Mouse (Mus musculus) midbrain, embryonic 14.5 days (tissue): ENCODE results near the gene Camk2g. TPM values are rescaled to one million over a fixed set of nuclear protein-coding genes. Genes with fewer than 3 reads are reported as not detected.

Experiments used
- ATAC-seq: fragments of 200-750 bp; cut with Nextera tagmentation; 2 replicates; pipeline ENCODE4 v1.8.0; 2017; ENCODE audit warnings: moderate number of reproducible peaks, moderate library complexity; ENCODE audit not compliant: low FRiP score, low TSS enrichment
- DNase-seq: peaks from one replicate; pipeline ENCODE4 v3.0.0-alpha.2; 2015
- H3K27ac ChIP-seq: fragments of 300-500 bp; sonication (generic); replicated peaks from 2 replicates; pipeline ENCODE4 v1.5.1; 2014; ENCODE audit warnings: mild to moderate bottlenecking, low read depth, low read length, moderate library complexity
- H3K27me3 ChIP-seq: fragments of 300-500 bp; sonication (generic); 2 replicates; pipeline ENCODE4 v1.6.1; 2014; ENCODE audit warnings: low read length, control low read depth, mixed read lengths; ENCODE audit not compliant: control insufficient read depth, insufficient read depth
- H3K36me3 ChIP-seq: fragments of 300-500 bp; sonication (generic); 2 replicates; pipeline ENCODE4 v1.6.1; 2014; ENCODE audit warnings: low read length, control low read depth; ENCODE audit not compliant: control insufficient read depth, insufficient read depth
- H3K4me1 ChIP-seq: fragments of 300-500 bp; sonication (generic); 2 replicates; pipeline ENCODE4 v1.6.1; 2014; ENCODE audit warnings: mild to moderate bottlenecking, antibody characterized with exemption, low read length, control low read depth; ENCODE audit not compliant: control insufficient read depth, insufficient read depth
- H3K4me2 ChIP-seq: fragments of 300-500 bp; sonication (generic); 2 replicates; pipeline ENCODE4 v1.6.1; 2014; ENCODE audit warnings: mild to moderate bottlenecking, low read length, moderate library complexity
- H3K4me3 ChIP-seq: fragments of 300-500 bp; sonication (generic); replicated peaks from 2 replicates; pipeline ENCODE4 v1.5.1; 2014; ENCODE audit warnings: low read depth, low read length
- H3K9ac ChIP-seq: fragments of 300-500 bp; sonication (generic); replicated peaks from 2 replicates; pipeline ENCODE4 v1.6.1; 2014; ENCODE audit warnings: mild to moderate bottlenecking, low read length, moderate library complexity
- H3K9me3 ChIP-seq: fragments of 300-500 bp; sonication (generic); 2 replicates; pipeline ENCODE4 v1.6.1; 2016; ENCODE audit warnings: low read length, control low read depth, mixed read lengths; ENCODE audit not compliant: control insufficient read depth
- WGBS: fragments of 180-500 bp; shearing (Covaris S2); extraction: QIAGEN DNeasy Blood & Tissue Kit; methylation state at CpG from one replicate; pipeline ENCODE4 v1.1.7; 2014; 5-methylcytosine and 5-hydroxymethylcytosine counted together
- microRNA-seq: library from miRNA; unstranded; fragments of <30 nt; microRNA quantifications from one replicate; pipeline ENCODE4, GENCODE M21; 2016
- polyA plus RNA-seq: library from polyadenylated mRNA; unstranded; fragments of >200 nt; fragmentation: Nextera tagmentation; extraction: Ambion mirVana; gene quantifications from 2 replicates; pipeline ENCODE4 v1.2.1, GENCODE M21; 2014

The Camk2g gene
- polyA plus RNA-seq, 1 experiment from 2014 or later = 122 TPM

GRCm38 (mm10) chr14:20691772-20692171 is 102.1 kb downstream of the Camk2g start:
- ATAC-seq (no peak), DNase-seq (no peak)
- 97% methylated on average over 6 of the region's 6 CpGs for WGBS

GRCm38 (mm10) chr14:20689009-20689408 is 104.9 kb downstream of the Camk2g start:
- ATAC-seq = no peak
- no peak overlapping the region for H3K27ac ChIP-seq
- H3K9ac ChIP-seq = no peak overlapping the region
- DNase-seq = no peak
- H3K9me3 ChIP-seq = no peaks in the 10 kb centered on the region
- no peaks in the 10 kb centered on the region for H3K27me3 ChIP-seq
- no peak overlapping the region for H3K4me3 ChIP-seq
- H3K4me2 ChIP-seq = no peak overlapping the region
- H3K4me1 ChIP-seq = no peaks in the 10 kb centered on the region
- 96% methylated on average over 2 of the region's 2 CpGs for WGBS
- H3K36me3 ChIP-seq = peaks cover 99% of the 10 kb centered on the region

More at GRCm38 (mm10) chr14:20691772-20692171, 102.1 kb downstream of the Camk2g start:
- Histone ChIP-seq H3K27ac (no peak overlapping the region), H3K4me2 (no peak overlapping the region), H3K9ac (no peak overlapping the region), H3K4me3 (no peak overlapping the region), H3K27me3 (no peaks in the 10 kb centered on the region), H3K36me3 (peaks cover 76% of the 10 kb centered on the region), H3K4me1 (peaks cover 15% of the 10 kb centered on the region), H3K9me3 (no peaks in the 10 kb centered on the region)

- 93% methylated on average over 3 of the region's 3 CpGs for WGBS
Measured at GRCm38 (mm10) chr14:20686576-20686975, 107.3 kb downstream of the Camk2g start.

More at GRCm38 (mm10) chr14:20686576-20686975, 107.3 kb downstream of the Camk2g start:
- H3K9ac ChIP-seq = no peak overlapping the region
- H3K27me3 ChIP-seq = no peaks in the 10 kb centered on the region
- no peak overlapping the region for H3K27ac ChIP-seq
- peaks cover 99% of the 10 kb centered on the region for H3K36me3 ChIP-seq
- H3K4me2 ChIP-seq = no peak overlapping the region
- no peaks in the 10 kb centered on the region for H3K4me1 ChIP-seq
- no peak overlapping the region for H3K4me3 ChIP-seq
- no peaks in the 10 kb centered on the region for H3K9me3 ChIP-seq
- ATAC-seq (no peak), DNase-seq (no peak)

Small RNAs within 50 kb of the gene (microRNA-seq; reads per million reads assigned to microRNA genes)
- gene Mir6946 = 1.2 reads per million

Other genes starting within 250 kb of the Camk2g start
- gene Ppp3cb, start 247.5 kb downstream of the Camk2g start, polyA plus RNA-seq = 119 and 122 TPM in 2 replicates
- gene Usp54, start 153.0 kb downstream of the Camk2g start, polyA plus RNA-seq = 10.9 and 14.5 TPM in 2 replicates
- not detected in 2 replicates for gene Myoz1, start 137.5 kb downstream of the Camk2g start, polyA plus RNA-seq
- 0.09 TPM in 2 replicates for gene Synpo2l, start 125.7 kb downstream of the Camk2g start, polyA plus RNA-seq
- 54.0 and 81.5 TPM in 2 replicates for gene Sec24c, start 119.8 kb downstream of the Camk2g start, polyA plus RNA-seq
- gene Fut11, start 99.1 kb downstream of the Camk2g start, polyA plus RNA-seq = 17.9 and 22.2 TPM in 2 replicates
- 188 and 214 TPM in 2 replicates for gene Chchd1, start 91.1 kb downstream of the Camk2g start, polyA plus RNA-seq
- gene Zswim8, start 86.5 kb downstream of the Camk2g start, polyA plus RNA-seq = 47.7 and 57.3 TPM in 2 replicates
- gene Ndst2, start 59.5 kb downstream of the Camk2g start, polyA plus RNA-seq = 14.5 and 20.5 TPM in 2 replicates
- gene Plau, start 42.6 kb upstream of the Camk2g start, polyA plus RNA-seq = 0.15 and 0.62 TPM in 2 replicates
- 6.5 and 14.3 TPM in 2 replicates for gene Vcl, start 135.3 kb upstream of the Camk2g start, polyA plus RNA-seq